Mouse (Mus musculus) kidney, adult 2 months (tissue): ENCODE measurements around the gene Olfr622.

ENCODE experiments used
- CTCF ChIP-seq: fragments of 200-500 bp; conservative IDR thresholded peaks from 2 replicates; pipeline ENCODE4 v1.5.1; 2011; ENCODE audit warnings: low read depth, mild to moderate bottlenecking, control low read depth, low read length, moderate library complexity, mixed read lengths; ENCODE audit not compliant: insufficient read depth, insufficient read length
- POLR2A ChIP-seq: fragments of 200-500 bp; IDR thresholded peaks from one replicate; pipeline ENCODE4 v1.6.1; 2011; ENCODE audit warnings: low read depth, low read length, control low read depth

DNA sequence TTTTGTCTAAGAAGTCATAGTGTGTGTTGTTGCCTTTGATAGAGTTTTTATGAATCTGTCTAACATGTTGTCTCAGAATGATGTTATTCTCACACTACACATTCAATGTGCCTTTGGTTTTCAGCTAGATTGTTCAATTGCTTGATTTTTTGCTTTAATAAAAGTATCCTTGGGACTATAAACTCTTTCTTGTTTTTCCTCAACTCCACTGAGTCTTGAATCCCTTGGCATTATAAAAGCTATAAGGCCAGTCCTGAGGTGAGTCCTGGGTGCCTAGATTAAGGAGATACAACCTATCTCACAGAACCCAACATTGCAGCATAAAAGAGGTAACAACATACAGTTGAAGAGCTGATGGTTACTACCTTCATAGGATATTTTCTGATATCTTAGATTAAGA lies 42.2 kb downstream of the Olfr622 start, which contains the start of gene Olfr619:
- no peak for TF ChIP-seq CTCF
- TF ChIP-seq POLR2A = no peak
